Mouse (Mus musculus) right cerebral cortex, adult 18-20 months (tissue): Measurements from ENCODE around the gene Gulp1.

Experiments
- DNase-seq: peaks from one replicate; pipeline ENCODE4 v3.0.0; 2022; ENCODE audit warnings: mixed read lengths

The Gulp1 gene

GRCm38 (mm10) chr1:44741256-44741655 is 189.9 kb downstream of the Gulp1 start:
- no peak for DNase-seq

- peak; percentile 28 for DNase-seq
Measured at GRCm38 (mm10) chr1:44745711-44746110, 194.4 kb downstream of the Gulp1 start.

GRCm38 (mm10) chr1:44750731-44751730 is 199.7 kb downstream of the Gulp1 start:
- no peak for DNase-seq

DNA sequence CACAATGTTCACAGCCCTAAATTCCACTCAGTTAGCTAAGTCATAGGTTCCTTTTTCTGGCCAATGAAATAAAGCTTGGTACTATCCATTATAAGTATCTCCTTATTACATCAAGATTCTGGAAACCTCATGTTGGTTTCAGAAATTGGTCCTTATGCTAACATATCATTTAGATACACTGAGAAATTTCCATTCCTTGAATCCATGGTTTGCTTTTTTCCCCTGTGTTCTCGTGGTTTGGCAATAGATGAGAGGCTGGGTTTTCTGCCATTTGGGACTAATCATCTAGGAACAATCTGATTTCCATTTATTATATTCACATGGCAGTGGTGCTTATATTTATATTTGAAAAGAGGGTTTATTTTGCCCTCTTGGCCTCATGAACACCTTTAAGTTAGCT is 226.9 kb downstream of the Gulp1 start:
- no peak for DNase-seq

GRCm38 (mm10) chr1:44803594-44804372 is 252.5 kb downstream of the Gulp1 start:
- no peak for DNase-seq

DNA sequence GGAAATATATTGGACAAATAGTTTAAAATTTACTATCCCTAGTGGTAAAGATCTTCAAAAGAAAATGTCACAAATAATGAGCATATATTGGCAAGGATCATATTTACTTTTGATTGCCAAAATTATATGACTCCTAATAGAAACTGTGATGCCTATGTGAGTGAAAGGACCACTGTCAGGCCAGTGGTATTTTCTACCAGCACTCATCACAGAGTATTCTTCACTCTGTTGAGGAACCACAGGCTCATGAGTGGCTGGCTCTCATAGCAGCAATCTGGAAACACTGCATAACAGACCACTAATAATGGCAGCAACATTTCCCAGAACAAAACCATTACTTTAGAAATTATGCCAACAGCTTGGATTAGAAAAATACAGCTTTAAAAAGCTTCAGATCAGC is 255.1 kb downstream of the Gulp1 start:
- DNase-seq = no peak

DNA sequence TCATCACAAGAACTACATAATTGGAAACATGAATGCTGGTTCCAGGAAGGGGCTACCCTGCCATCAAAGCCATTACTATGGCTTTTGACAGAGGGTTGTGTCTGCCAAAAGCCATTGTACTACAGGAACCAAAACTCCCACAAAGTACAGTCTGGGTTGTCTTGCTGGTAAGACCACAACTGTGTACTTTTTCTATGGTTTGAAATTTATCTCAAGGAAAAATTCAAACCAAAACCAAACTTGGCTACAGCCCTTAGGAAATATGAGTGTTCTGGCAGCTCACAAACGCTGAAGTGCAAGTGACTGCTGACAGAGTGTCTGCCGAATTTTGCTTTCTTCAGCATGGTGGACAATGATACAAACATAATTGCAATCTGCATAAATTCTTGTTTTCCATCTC is 259.0 kb downstream of the Gulp1 start:
- no peak for DNase-seq

DNA sequence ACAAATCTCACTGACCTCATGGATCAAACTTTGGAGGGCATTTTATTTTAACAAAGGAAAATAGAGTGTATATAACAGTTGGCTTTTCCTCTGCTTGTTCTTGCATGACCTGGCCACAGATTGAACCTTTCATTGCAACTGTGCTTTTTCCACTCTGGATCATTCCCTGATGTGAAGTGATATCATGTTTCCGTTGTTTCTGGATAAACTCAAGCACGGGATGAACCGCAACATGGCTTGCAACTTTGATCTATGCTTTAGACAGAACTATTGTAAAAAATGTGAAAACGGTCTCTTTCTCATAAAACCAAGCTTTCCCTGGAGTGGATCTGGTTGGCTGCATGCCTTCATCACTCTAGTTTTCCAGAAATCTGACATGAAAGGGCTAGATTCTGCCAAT is 282.6 kb downstream of the Gulp1 start:
- no peak for DNase-seq
